Mouse (Mus musculus) stomach, postnatal 0 days (tissue): ENCODE measurements around the gene Uaca.

Experiments used
- CTCF ChIP-seq: IDR thresholded peaks from 2 replicates; pipeline ENCODE4 v1.5.1; 2016; ENCODE audit warnings: antibody characterized with exemption, low read depth, mild to moderate bottlenecking, moderate library complexity
- EP300 ChIP-seq: optimal IDR thresholded peaks from 2 replicates; pipeline ENCODE3; 2016; ENCODE audit warnings: antibody characterized with exemption

DNA sequence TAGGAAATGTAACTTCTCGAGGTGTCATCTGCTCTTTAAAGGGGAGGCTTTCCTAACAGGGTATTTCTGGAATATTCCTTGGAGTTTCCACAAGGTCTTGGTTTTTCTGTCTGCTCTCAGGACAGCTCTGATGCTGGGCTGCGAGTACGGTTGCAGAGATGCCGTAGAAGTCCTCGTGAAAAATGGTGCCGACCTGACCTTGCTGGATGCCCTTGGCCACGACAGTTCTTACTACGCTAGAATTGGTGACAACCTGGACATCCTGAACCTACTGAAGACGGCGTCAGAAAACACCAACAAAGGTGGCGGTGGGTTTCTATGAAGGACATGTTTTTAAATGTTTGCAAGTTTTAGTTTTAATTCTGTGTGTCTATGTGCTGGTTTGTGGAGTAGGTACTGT is 59.9 kb downstream of the Uaca start:
- no peak for TF ChIP-seq CTCF
- TF ChIP-seq EP300 = no peak
